In the genomic region with DNA sequence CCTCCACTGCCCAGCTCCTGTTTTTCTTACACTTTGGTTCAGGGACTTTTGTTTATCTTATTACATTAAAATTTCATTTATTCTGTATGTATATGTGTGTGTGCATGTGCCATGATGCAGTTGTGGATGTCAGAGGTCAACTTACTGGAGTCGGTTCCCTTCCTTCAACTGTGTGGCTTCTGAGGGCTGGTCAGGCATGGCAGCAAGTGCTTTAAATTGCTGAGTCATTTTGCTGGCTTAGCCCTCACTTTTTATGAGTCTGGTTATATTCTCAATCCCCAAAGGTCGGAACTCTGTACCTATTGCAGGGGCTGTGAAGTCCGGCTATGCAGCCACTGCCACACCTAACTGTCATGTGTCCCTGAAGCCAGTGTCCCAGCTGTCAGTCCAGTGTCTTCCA, we compare ENCODE assay signal across 33 mouse cellular contexts.
"Had no signal": no experiment of that assay in that cellular context is flagged by ENCODE, and none has a peak within 500 bp of the region (broad histone marks: within the 10 kb centered on the region; RNA-seq: fewer than 3 reads in every experiment).

No protein-coding gene starts in this region.

- H3K9me3 ChIP-seq: heart, embryonic 12.5 days; heart, embryonic 13.5 days; heart, embryonic 15.5 days; hindbrain, embryonic 10.5 days; hindbrain, embryonic 12.5 days; hindbrain, embryonic 13.5 days; hindbrain, embryonic 15.5 days; intestine, embryonic 15.5 days; kidney, embryonic 15.5 days had no signal

- H3K9ac ChIP-seq: heart, embryonic 12.5 days; heart, embryonic 13.5 days; heart, embryonic 15.5 days; hindbrain, embryonic 12.5 days; hindbrain, embryonic 13.5 days; hindbrain, embryonic 14.5 days; hindbrain, embryonic 15.5 days; intestine, embryonic 15.5 days; kidney, embryonic 15.5 days had no signal

- H3K27ac ChIP-seq: heart, embryonic 13.5 days; heart, embryonic 15.5 days; hindbrain, embryonic 10.5 days; hindbrain, embryonic 12.5 days; hindbrain, embryonic 13.5 days; hindbrain, embryonic 14.5 days; hindbrain, embryonic 15.5 days; hindbrain, postnatal 0 days; intestine, embryonic 15.5 days; kidney, embryonic 15.5 days; kidney, postnatal 0 days; layer of hippocampus, adult 2 months; left cerebral cortex, adult 2 months had no signal

- ATAC-seq: hindbrain, embryonic 16.5 days; hindbrain, postnatal 0 days; inflammation-experienced regulatory T-cells, adult 6 months; intestine, embryonic 15.5 days had no signal

- H3K4me3 ChIP-seq: heart, embryonic 12.5 days; heart, embryonic 13.5 days; heart, embryonic 15.5 days; hindbrain, embryonic 10.5 days; hindbrain, embryonic 12.5 days; hindbrain, embryonic 13.5 days; hindbrain, embryonic 15.5 days; intestine, embryonic 15.5 days; kidney, embryonic 15.5 days; layer of hippocampus, adult 2 months; left cerebral cortex, adult 2 months had no signal

- DNase-seq: heart, postnatal 10 days; heart, postnatal 14 days; heart, postnatal 36 days; heart, postnatal 4 days; kidney, adult 11 months; kidney, adult 18-20 months; kidney, adult 2 months; kidney, adult 8-10 months; kidney, adult 9 months; kidney, postnatal 10 days; kidney, postnatal 14 days; kidney, postnatal 25 days; kidney, postnatal 36 days; kidney, postnatal 4 days; layer of hippocampus, adult 9-11 months; layer of hippocampus, postnatal 36 days had no signal

- H3K36me3 ChIP-seq: hindbrain, embryonic 15.5 days; intestine, embryonic 15.5 days had no signal

- H3K4me1 ChIP-seq: heart, embryonic 12.5 days; heart, embryonic 13.5 days; heart, embryonic 15.5 days; intestine, embryonic 15.5 days had no signal

- H3K4me2 ChIP-seq: heart, embryonic 11.5 days; heart, embryonic 12.5 days; heart, embryonic 13.5 days; heart, embryonic 15.5 days; hindbrain, embryonic 12.5 days; hindbrain, embryonic 13.5 days; hindbrain, embryonic 14.5 days; hindbrain, embryonic 15.5 days; intestine, embryonic 15.5 days; kidney, embryonic 15.5 days had no signal
